Mouse (Mus musculus) liver, postnatal 0 days (tissue): Measurements from ENCODE around the gene Rps6ka2.

ENCODE experiments used
- CTCF ChIP-seq: sonication (generic); IDR thresholded peaks from 2 replicates; pipeline ENCODE4 v1.5.1; 2016; ENCODE audit warnings: antibody characterized with exemption, low read depth
- EP300 ChIP-seq: IDR thresholded peaks from 2 replicates; pipeline ENCODE4 v1.6.1; 2016; ENCODE audit warnings: antibody characterized with exemption, low read depth, mild to moderate bottlenecking

DNA sequence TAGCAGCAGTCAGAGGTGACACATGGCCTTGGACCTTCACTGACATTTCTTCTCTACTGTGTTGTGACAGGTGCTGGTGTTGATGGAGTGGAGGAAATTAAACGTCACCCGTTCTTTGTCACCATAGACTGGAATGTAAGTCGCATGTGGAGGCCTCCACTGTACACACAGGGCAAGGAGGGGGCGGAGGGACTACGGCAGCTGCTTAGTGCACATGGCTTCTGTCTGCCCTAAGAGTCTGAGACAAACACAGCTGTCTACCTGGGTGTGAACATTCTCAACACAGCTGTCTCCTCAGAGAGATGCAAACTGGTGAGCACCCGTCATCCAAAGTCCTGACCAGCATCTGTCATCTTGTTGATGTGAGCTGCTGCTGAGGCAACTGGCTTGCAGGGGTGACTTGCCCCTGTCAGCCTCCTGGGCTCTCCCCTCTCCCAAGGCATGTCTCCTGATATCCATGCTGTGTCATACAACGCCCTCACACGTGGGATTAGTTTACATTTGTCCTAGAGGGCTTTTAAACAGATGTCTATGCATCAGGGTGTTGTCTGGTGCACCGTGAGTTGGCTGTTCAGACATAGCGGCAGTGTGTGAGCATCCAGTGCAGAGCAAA lies 101.7 kb downstream of the Rps6ka2 start:
- TF ChIP-seq EP300 (no peak), CTCF (no peak)
